17 mouse cellular contexts compared by ENCODE assay signal in genomic region chr2:172766403-172766802, GRCm38 (mm10).
DNase-seq lines count a peak whose midpoint lies in the region; ATAC-seq lines count a peak whose summit lies in the region.
"Had no signal": no experiment of that assay in that cellular context is flagged by ENCODE, and none has a peak within 500 bp of the region (broad histone marks: within the 10 kb centered on the region; RNA-seq: fewer than 3 reads in every experiment).

No protein-coding gene starts in this region.

- peak; percentile 66 for ATAC-seq in forebrain, embryonic 13.5 days
- peak; percentile 41; the same call in 1 of the 2 replicates for ATAC-seq in hindbrain, embryonic 14.5 days (ENCODE audit: low FRiP score)
- ATAC-seq in midbrain, embryonic 14.5 days (ENCODE audit: low FRiP score, low TSS enrichment) = 0 out of 2 replicates have a peak, but pooled peaks have one; percentile 10
- ATAC-seq: intestine, embryonic 15.5 days had no signal

- no peaks in the 10 kb centered on the region for H3K9me3 ChIP-seq in embryonic facial prominence, embryonic 10.5 days
- H3K9me3 ChIP-seq in forebrain, embryonic 13.5 days (replicated peaks) = no peaks in the 10 kb centered on the region
- no peaks in the 10 kb centered on the region for H3K9me3 ChIP-seq in hindbrain, embryonic 14.5 days (ENCODE audit: control insufficient read depth, low read length)
- no peaks in the 10 kb centered on the region for H3K9me3 ChIP-seq in midbrain, embryonic 14.5 days (ENCODE audit: control insufficient read depth, low read length)
- H3K9me3 ChIP-seq: heart, embryonic 12.5 days; intestine, embryonic 15.5 days; lung, embryonic 15.5 days; neural tube, embryonic 15.5 days had no signal

- 0 out of 2 replicates have a peak overlapping the region, but pooled peaks have one; percentile 30 for H3K27ac ChIP-seq in embryonic facial prominence, embryonic 10.5 days (replicated peaks)
- H3K27ac ChIP-seq in forebrain, embryonic 13.5 days = peak overlapping the region; percentile 72
- H3K27ac ChIP-seq in hindbrain, embryonic 14.5 days = no peak overlapping the region
- H3K27ac ChIP-seq in midbrain, embryonic 14.5 days (replicated peaks; ENCODE audit: low read depth, low read length) = 0 out of 2 replicates have a peak overlapping the region, but pooled peaks have one; percentile 8
- H3K27ac ChIP-seq: intestine, embryonic 15.5 days; lung, embryonic 15.5 days; macrophage; neural tube, embryonic 15.5 days had no signal

- no peak for DNase-seq in embryonic facial prominence, embryonic 10.5 days (ENCODE audit: low spot score)
- no peak for DNase-seq in hindbrain, embryonic 14.5 days (ENCODE audit: low spot score)
- peak; percentile 53 for DNase-seq in midbrain, embryonic 14.5 days
- DNase-seq in thymus, postnatal 4 days = no peak
- DNase-seq in spleen, adult 12 weeks (ENCODE audit: low spot score) = no peak
- DNase-seq in thymus, postnatal 14 days = no peak
- DNase-seq: cerebellum, adult 9-10 months; gastrocnemius, postnatal 25 days; layer of hippocampus, postnatal 36 days; thymus, adult 18-20 months had no signal

- no peak overlapping the region for H3K4me2 ChIP-seq in forebrain, embryonic 13.5 days
- no peak overlapping the region for H3K4me2 ChIP-seq in hindbrain, embryonic 14.5 days (replicated peaks)
- no peak overlapping the region for H3K4me2 ChIP-seq in midbrain, embryonic 14.5 days (ENCODE audit: low read length)
- H3K4me2 ChIP-seq: heart, embryonic 12.5 days; intestine, embryonic 15.5 days; liver, embryonic 11.5 days; lung, embryonic 15.5 days; neural tube, embryonic 15.5 days had no signal

- H3K27me3 ChIP-seq in embryonic facial prominence, embryonic 10.5 days (replicated peaks; ENCODE audit: low read depth, poor library complexity, severe bottlenecking) = peaks cover 78% of the 10 kb centered on the region
- 0 out of 2 replicates have a peak, but pooled peaks cover 7% of the 10 kb centered on the region for H3K27me3 ChIP-seq in forebrain, embryonic 13.5 days
- H3K27me3 ChIP-seq in hindbrain, embryonic 14.5 days (ENCODE audit: control insufficient read depth, insufficient read depth, low read length) = peaks cover 19% of the 10 kb centered on the region
- H3K27me3 ChIP-seq in midbrain, embryonic 14.5 days (ENCODE audit: control insufficient read depth, insufficient read depth, low read length) = peaks cover 6% of the 10 kb centered on the region; the same call in 1 of the 2 replicates
- H3K27me3 ChIP-seq: intestine, embryonic 15.5 days; lung, embryonic 15.5 days had no signal

- 0 out of 2 replicates have a peak overlapping the region, but pooled peaks have one; percentile 49 for H3K9ac ChIP-seq in forebrain, embryonic 13.5 days
- 0 out of 2 replicates have a peak overlapping the region, but pooled peaks have one; percentile 5 for H3K9ac ChIP-seq in hindbrain, embryonic 14.5 days
- H3K9ac ChIP-seq in midbrain, embryonic 14.5 days (replicated peaks; ENCODE audit: low read length) = no peak overlapping the region
- H3K9ac ChIP-seq: heart, embryonic 12.5 days; intestine, embryonic 15.5 days; lung, embryonic 15.5 days; neural tube, embryonic 15.5 days had no signal

- 45% methylated on average over 7 of the region's 7 CpGs for WGBS in embryonic facial prominence, embryonic 10.5 days
- 15% methylated on average over 6 of the region's 7 CpGs for WGBS in forebrain, embryonic 13.5 days
- WGBS in hindbrain, embryonic 14.5 days = 24% methylated on average over 7 of the region's 7 CpGs
- WGBS in midbrain, embryonic 14.5 days = 12% methylated on average over 7 of the region's 7 CpGs

- H3K36me3 ChIP-seq in embryonic facial prominence, embryonic 10.5 days (replicated peaks) = no peaks in the 10 kb centered on the region
- H3K36me3 ChIP-seq in forebrain, embryonic 13.5 days (ENCODE audit: poor library complexity, severe bottlenecking) = no peaks in the 10 kb centered on the region
- no peaks in the 10 kb centered on the region for H3K36me3 ChIP-seq in hindbrain, embryonic 14.5 days (replicated peaks; ENCODE audit: control insufficient read depth, insufficient read depth)
- H3K36me3 ChIP-seq in midbrain, embryonic 14.5 days (ENCODE audit: control insufficient read depth, insufficient read depth, low read length) = no peaks in the 10 kb centered on the region
- H3K36me3 ChIP-seq: heart, embryonic 12.5 days; intestine, embryonic 15.5 days; lung, embryonic 15.5 days; neural tube, embryonic 15.5 days had no signal

- no peak overlapping the region for H3K4me3 ChIP-seq in embryonic facial prominence, embryonic 10.5 days
- no peak overlapping the region for H3K4me3 ChIP-seq in forebrain, embryonic 13.5 days
- H3K4me3 ChIP-seq in hindbrain, embryonic 14.5 days (replicated peaks; ENCODE audit: low read length) = no peak overlapping the region
- H3K4me3 ChIP-seq in midbrain, embryonic 14.5 days (replicated peaks; ENCODE audit: low read depth, low read length) = no peak overlapping the region
- H3K4me3 ChIP-seq: heart, embryonic 12.5 days; intestine, embryonic 15.5 days; lung, embryonic 15.5 days; neural tube, embryonic 15.5 days had no signal

- peaks cover 19% of the 10 kb centered on the region for H3K4me1 ChIP-seq in embryonic facial prominence, embryonic 10.5 days
- H3K4me1 ChIP-seq in forebrain, embryonic 13.5 days = peaks cover 36% of the 10 kb centered on the region
- no peaks in the 10 kb centered on the region for H3K4me1 ChIP-seq in hindbrain, embryonic 14.5 days (replicated peaks; ENCODE audit: control insufficient read depth, insufficient read depth, low read length)
- H3K4me1 ChIP-seq in midbrain, embryonic 14.5 days (ENCODE audit: control insufficient read depth, insufficient read depth, low read length) = peaks cover 10% of the 10 kb centered on the region; the same call in 1 of the 2 replicates
- H3K4me1 ChIP-seq: heart, embryonic 12.5 days; intestine, embryonic 15.5 days; lung, embryonic 15.5 days; neural tube, embryonic 15.5 days had no signal

Comparison
In these comparisons a context has a peak if more than half of its experiments do, and no peak if none do; other contexts are left out.
1. ATAC-seq: peak in every context shown above with its lines; median percentile 66 in forebrain, embryonic 13.5 days; 41 in hindbrain, embryonic 14.5 days; 10 in midbrain, embryonic 14.5 days.